Mouse (Mus musculus): ENCODE results near the gene Papolb.

- TF ChIP-seq CTCF (IDR thresholded peaks at IDR 0.05; ENCODE audit: insufficient read depth, low read depth, low read length): no peak
- no peak for TF ChIP-seq POLR2A (IDR thresholded peaks at IDR 0.05; ENCODE audit: insufficient read depth, low read depth, low read length)
Measured at GRCm38 (mm10) chr5:142574323-142575057, 44.6 kb upstream of the Papolb start.

Measured in olfactory bulb, adult 2 months (tissue).